Comparison of ENCODE assay signal across 39 mouse cellular contexts in the genomic region with DNA sequence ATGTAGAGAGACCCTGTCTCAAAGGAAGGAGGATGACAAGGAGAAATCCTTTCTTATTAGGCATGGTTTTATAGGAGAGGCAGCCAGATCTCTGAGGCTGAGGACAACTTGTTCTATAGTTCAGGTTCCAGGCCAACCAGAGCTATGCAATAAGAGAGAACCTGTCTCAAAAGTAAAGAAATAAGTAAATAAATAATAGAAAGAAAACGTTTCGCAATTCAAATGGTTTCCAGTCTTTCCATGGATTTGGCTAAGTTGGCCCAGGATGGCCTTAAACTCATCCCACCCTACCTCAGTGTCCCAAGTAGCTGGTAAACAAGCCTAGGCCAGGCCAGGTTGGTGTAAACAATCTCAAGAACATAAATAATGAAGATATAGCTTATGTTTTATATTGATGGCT. TPM values are rescaled to one million over a fixed set of nuclear protein-coding genes. Genes with fewer than 3 reads are reported as not detected.
"Had no signal": no experiment of that assay in that cellular context is flagged by ENCODE, and none has a peak within 500 bp of the region (broad histone marks: within the 10 kb centered on the region; RNA-seq: fewer than 3 reads in every experiment).

No protein-coding gene starts in this region.

- H3K4me3 ChIP-seq: embryonic facial prominence, embryonic 10.5 days; embryonic facial prominence, embryonic 12.5 days; embryonic facial prominence, embryonic 13.5 days; embryonic facial prominence, embryonic 15.5 days; erythroblast, embryonic 14.5 days; forebrain, embryonic 10.5 days; forebrain, embryonic 12.5 days; forebrain, embryonic 13.5 days; forebrain, embryonic 15.5 days; gastrocnemius, adult 2 months; heart, adult 2 months had no signal

- H3K27ac ChIP-seq: embryonic facial prominence, embryonic 10.5 days; embryonic facial prominence, embryonic 12.5 days; embryonic facial prominence, embryonic 13.5 days; embryonic facial prominence, embryonic 15.5 days; forebrain, embryonic 10.5 days; forebrain, embryonic 12.5 days; forebrain, embryonic 13.5 days; forebrain, embryonic 15.5 days; gastrocnemius, adult 2 months; heart, adult 2 months had no signal

- H3K36me3 ChIP-seq: embryonic facial prominence, embryonic 10.5 days; embryonic facial prominence, embryonic 12.5 days; embryonic facial prominence, embryonic 13.5 days; embryonic facial prominence, embryonic 15.5 days; forebrain, embryonic 10.5 days; forebrain, embryonic 12.5 days; forebrain, embryonic 15.5 days had no signal

- ATAC-seq: forebrain, embryonic 13.5 days; forebrain, embryonic 14.5 days; forebrain, embryonic 15.5 days; forebrain, embryonic 16.5 days; forebrain, postnatal 0 days had no signal

- H3K27me3 ChIP-seq: embryonic facial prominence, embryonic 13.5 days; embryonic facial prominence, embryonic 15.5 days had no signal

- DNase-seq: cerebellum, adult 8-10 months; cerebellum, adult 9-10 months; cerebellum, adult 9-11 months; cerebellum, postnatal 10 days; cerebellum, postnatal 14 days; cerebellum, postnatal 25 days; cerebellum, postnatal 36 days; embryo, embryonic 11 days; forebrain, postnatal 0 days; gastrocnemius, adult 2 months; gastrocnemius, postnatal 10 days; gastrocnemius, postnatal 14 days; gastrocnemius, postnatal 25 days; gastrocnemius, postnatal 36 days; heart, adult 11 months; heart, adult 18-20 months; heart, adult 2 months had no signal

- H3K9ac ChIP-seq: embryonic facial prominence, embryonic 12.5 days; embryonic facial prominence, embryonic 13.5 days; embryonic facial prominence, embryonic 15.5 days; forebrain, embryonic 12.5 days; forebrain, embryonic 13.5 days; forebrain, embryonic 15.5 days; forebrain, postnatal 0 days had no signal

- H3K4me2 ChIP-seq: embryonic facial prominence, embryonic 12.5 days; embryonic facial prominence, embryonic 13.5 days; embryonic facial prominence, embryonic 15.5 days; forebrain, embryonic 12.5 days; forebrain, embryonic 13.5 days; forebrain, embryonic 15.5 days had no signal

- H3K9me3 ChIP-seq: embryonic facial prominence, embryonic 10.5 days; embryonic facial prominence, embryonic 12.5 days; embryonic facial prominence, embryonic 13.5 days; embryonic facial prominence, embryonic 15.5 days; forebrain, embryonic 10.5 days; forebrain, embryonic 12.5 days; forebrain, embryonic 13.5 days; forebrain, embryonic 15.5 days had no signal

RNA-seq across cellular contexts. Expression of a gene that starts 1.0 kb away (rescaled TPM):
- total RNA-seq: granulocyte monocyte progenitor cell, adult 5-6 weeks had no signal

RNA-seq across cellular contexts. Expression of a gene that starts 16.1 kb away (rescaled TPM):
- total RNA-seq: granulocyte monocyte progenitor cell, adult 5-6 weeks had no signal
- polyA plus RNA-seq: erythroblast, embryonic 14.5 days had no signal

RNA-seq across cellular contexts. Expression of a gene that starts 28.8 kb away (rescaled TPM):
- total RNA-seq: common myeloid progenitor, adult 5-6 weeks; forebrain, postnatal 0 days; gastrocnemius, adult 18-20 months; gastrocnemius, adult 2 months; gastrocnemius, adult 8-10 months; gastrocnemius, postnatal 10 days; gastrocnemius, postnatal 14 days; gastrocnemius, postnatal 25 days; gastrocnemius, postnatal 36 days; gastrocnemius, postnatal 4 days; granulocyte monocyte progenitor cell, adult 5-6 weeks; heart, adult 18-20 months; heart, adult 2 months had no signal
- polyA plus RNA-seq: cortical plate, adult 2 months; embryonic facial prominence, embryonic 10.5 days; embryonic facial prominence, embryonic 11.5 days; embryonic facial prominence, embryonic 12.5 days; embryonic facial prominence, embryonic 13.5 days; embryonic facial prominence, embryonic 14.5 days; embryonic facial prominence, embryonic 15.5 days; erythroblast, embryonic 14.5 days; forebrain, embryonic 10.5 days; forebrain, embryonic 11.5 days; forebrain, embryonic 12.5 days; forebrain, embryonic 13.5 days; forebrain, embryonic 14.5 days; forebrain, embryonic 15.5 days; forebrain, embryonic 16.5 days; forebrain, postnatal 0 days; frontal cortex, adult 2 months; gonadal fat pad, adult 2 months; heart, adult 2 months had no signal

RNA-seq across cellular contexts. Expression of a gene that starts 39.7 kb away (rescaled TPM):
- total RNA-seq: common myeloid progenitor, adult 5-6 weeks; granulocyte monocyte progenitor cell, adult 5-6 weeks had no signal
- polyA plus RNA-seq: erythroblast, embryonic 14.5 days; forebrain, embryonic 10.5 days; forebrain, embryonic 11.5 days had no signal
